Mouse (Mus musculus): ENCODE data around the gene Ctbp1.

- peak; percentile 99 for TF ChIP-seq CTCF (IDR thresholded peaks at IDR 0.05; ENCODE audit: insufficient read depth, low read length)
- no peak for TF ChIP-seq POLR2A (IDR thresholded peaks at IDR 0.05; ENCODE audit: borderline replicate concordance, extremely low read depth, low read depth, low read length)
These were observed 71.0 kb downstream of the Ctbp1 start for GRCm38 (mm10) chr5:33203691-33204242.
